Mouse (Mus musculus): ENCODE data around the gene Gm20388.

DNA sequence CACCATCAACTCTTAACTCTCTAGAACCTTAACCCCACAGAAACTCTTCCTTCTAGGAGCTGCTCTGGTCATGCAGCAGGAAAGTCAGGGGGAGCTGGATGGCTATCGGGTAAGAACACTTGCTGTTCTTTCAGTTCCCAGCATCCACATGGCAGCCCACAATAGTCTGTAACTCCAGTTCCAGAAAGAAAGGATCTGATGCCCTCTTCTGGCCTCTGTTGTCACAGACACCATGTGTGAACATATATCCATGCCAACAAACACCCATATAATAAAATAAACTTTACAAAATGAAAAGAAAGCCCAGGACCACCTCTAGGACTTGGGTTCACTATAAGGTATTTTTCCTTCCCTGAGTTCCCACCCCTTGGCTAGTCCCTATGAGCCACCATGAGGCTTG lies 1711.2 kb downstream of the Gm20388 start:
- TF ChIP-seq CTCF (conservative IDR thresholded peaks at IDR 0.05; ENCODE audit: insufficient read depth, insufficient read length, low read depth, low read length) (0 out of 2 replicates have a peak, but pooled peaks have one; percentile 15), POLR2A (IDR thresholded peaks at IDR 0.05; ENCODE audit: low read depth, low read length) (no peak)

All from kidney, adult 2 months (tissue).